Mouse (Mus musculus) ovary, adult 10 weeks (tissue): ENCODE measurements around the gene Npr3. TPM values are rescaled to one million over a fixed set of nuclear protein-coding genes. Genes with fewer than 3 reads are reported as not detected.

ENCODE experiments used
- polyA plus RNA-seq: library from polyadenylated mRNA; stranded (reverse); fragments of 350-450 nt; fragmentation: Illumina TruSeq; extraction: RNeasy Lipid Tissue Mini Kit (QIAGEN cat#74804); gene quantifications from one replicate; pipeline ENCODE4 v1.2.3, GENCODE M21; 2014

The Npr3 gene
- 21.5 TPM for polyA plus RNA-seq

DNA sequence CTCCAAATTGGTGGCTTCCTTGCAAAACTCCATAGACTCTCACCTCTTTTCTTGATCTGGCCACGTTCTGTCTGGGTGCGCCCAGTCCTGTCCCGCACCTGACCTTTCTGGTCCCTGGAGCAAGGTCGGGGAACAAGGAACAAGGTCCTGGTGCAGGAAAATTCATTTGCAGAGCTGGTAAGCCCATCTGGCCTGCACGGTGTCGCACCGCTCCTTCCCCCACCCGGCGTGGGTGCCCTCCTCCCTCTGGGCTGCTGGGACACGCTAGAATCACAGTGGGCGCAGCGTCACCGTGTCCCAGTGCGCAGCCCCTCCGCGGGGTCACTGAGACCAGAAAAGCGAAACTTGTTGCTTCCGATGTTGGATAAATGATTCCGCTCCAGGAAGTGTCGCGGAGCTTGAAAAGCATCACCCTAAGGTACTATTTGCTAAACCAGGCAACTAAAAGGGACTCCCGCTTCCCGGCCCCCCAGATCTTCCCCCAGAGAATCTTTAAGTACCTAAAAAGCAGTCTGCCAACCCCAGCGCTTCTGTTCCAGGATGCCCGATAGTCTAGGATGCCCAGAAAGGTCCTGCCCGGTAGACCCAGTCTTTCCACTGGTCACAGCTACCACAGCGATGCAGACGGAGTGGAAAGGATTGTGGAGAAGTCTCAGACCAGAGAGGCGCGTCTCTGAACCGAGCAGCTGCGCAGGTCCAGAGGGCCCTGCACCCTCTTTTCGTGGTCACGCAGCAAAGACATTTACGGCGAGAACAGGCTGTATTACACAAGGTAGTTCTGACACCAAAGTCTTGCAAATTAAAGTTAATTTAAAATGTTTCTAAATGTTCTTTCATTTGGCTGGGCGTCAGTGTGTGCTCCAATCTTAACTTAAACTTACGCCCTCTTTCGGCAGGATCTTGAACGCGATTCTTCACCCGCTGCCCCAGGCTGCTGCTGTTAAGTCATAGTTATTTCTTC is at the start of gene Npr3:
Gene Npr3 (minus strand): TSS at position 717 of the 961 bp plus-strand sequence.

Other genes with a start within 250 kb of the Npr3 start
- gene Sub1, start 89.7 kb upstream of the Npr3 start, polyA plus RNA-seq, result 527 TPM
- 306 TPM for gene Zfr, start 210.5 kb upstream of the Npr3 start, polyA plus RNA-seq